Comparison of ENCODE assay signal across 8 mouse cellular contexts in the genomic region with DNA sequence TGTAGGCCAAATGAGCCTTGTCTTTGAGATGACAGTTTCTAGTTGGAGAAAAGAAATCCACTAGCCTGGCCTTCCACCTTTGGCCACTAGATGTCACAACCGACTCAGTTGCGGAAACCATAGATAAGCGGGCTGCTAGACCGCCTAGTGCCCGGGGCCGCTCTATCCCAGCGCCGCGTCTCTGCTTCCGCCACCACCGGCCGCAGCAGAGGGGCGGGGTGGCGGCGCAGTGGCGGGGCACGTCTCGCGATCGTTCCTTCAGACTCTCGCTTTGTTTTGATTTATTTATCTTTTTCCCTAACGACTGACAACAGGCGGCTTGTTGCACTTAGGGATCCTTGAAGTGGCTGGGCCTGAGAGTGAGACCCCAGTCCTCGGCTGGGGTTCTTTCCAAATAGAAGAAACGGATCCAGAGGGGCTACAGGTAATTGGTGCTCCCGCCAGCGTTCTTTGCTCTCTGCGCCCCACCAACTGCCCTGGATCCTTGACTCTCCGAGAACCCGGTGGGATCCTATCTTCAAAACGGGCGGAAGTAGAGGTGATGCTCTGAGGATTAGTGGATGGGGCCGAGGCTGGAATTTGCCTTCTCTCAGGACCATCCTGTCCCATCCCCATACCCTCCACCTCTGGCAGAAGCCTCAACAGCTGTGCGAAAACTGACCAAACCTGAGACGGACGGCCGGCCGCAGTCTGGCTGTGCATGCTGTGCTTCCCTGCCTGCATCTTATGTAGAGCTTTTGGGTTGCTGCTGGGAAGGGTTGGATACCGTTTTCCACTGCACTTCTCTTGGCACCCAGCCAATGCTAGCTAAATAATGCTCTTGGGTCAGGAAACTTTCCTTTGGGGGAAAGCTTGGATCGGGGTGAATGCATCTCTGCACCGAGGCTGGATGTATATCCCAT. TPM values are rescaled to one million over a fixed set of nuclear protein-coding genes. Genes with fewer than 3 reads are reported as not detected.
A peak's percentile ranks its signal among the peaks of the same experiment; 100 is the strongest.
DNase-seq lines count a peak whose midpoint lies in the region; ATAC-seq and TF ChIP-seq lines count a peak whose summit lies in the region.

No protein-coding gene starts in this region.

- WGBS in kidney, embryonic 14.5 days = under 1% methylated on average over 41 of the region's 41 CpGs
- WGBS in limb, embryonic 15.5 days = under 1% methylated on average over 41 of the region's 41 CpGs

- peak; percentile 96 for DNase-seq in A20 (ENCODE audit: low read depth, low spot score)
- peak; percentile 90 to 93 for DNase-seq in heart, adult 9 months (ENCODE audit: low spot score in 2 of 2)
- peak; percentile 83 to 87 for DNase-seq in monocyte, adult 2 months (ENCODE audit: low read depth in 1 of 2, low spot score in 2 of 2)
- DNase-seq in spleen, postnatal 36 days (ENCODE audit: low spot score in 2 of 2) = peak; percentile 92

- TF ChIP-seq POLR2A in bone marrow macrophage, adult 2 months (IDR thresholded peaks at IDR 0.05; ENCODE audit: borderline replicate concordance, low read depth, low read length) = no peak
- TF ChIP-seq POLR2A in embryonic fibroblast, embryonic 13.5 days (IDR thresholded peaks at IDR 0.05; ENCODE audit: low read depth, low read length) = peak; percentile 77

- peak overlapping the region; percentile 86 for H3K4me2 ChIP-seq in kidney, embryonic 14.5 days (replicated peaks; ENCODE audit: low read depth, low read length)
- peak overlapping the region; percentile 69 for H3K4me2 ChIP-seq in limb, embryonic 15.5 days

- H3K9ac ChIP-seq in kidney, embryonic 14.5 days (ENCODE audit: low read depth, low read length) = peak overlapping the region; percentile 87
- H3K9ac ChIP-seq in limb, embryonic 15.5 days = peak overlapping the region; percentile 84

- peaks cover 7% of the 10 kb centered on the region for H3K4me1 ChIP-seq in bone marrow macrophage, adult 2 months (ENCODE audit: control insufficient read depth, insufficient read depth, low read length)
- no peaks in the 10 kb centered on the region for H3K4me1 ChIP-seq in embryonic fibroblast, embryonic 13.5 days (ENCODE audit: control insufficient read depth, insufficient read depth, low read length)
- H3K4me1 ChIP-seq in kidney, embryonic 14.5 days (ENCODE audit: control insufficient read depth, insufficient read depth, low read length) = peaks cover 6% of the 10 kb centered on the region; the same call in 1 of the 2 replicates
- H3K4me1 ChIP-seq in limb, embryonic 15.5 days = peaks cover 9% of the 10 kb centered on the region; the same call in 1 of the 2 replicates

- no peaks in the 10 kb centered on the region for H3K27me3 ChIP-seq in kidney, embryonic 14.5 days (ENCODE audit: control insufficient read depth, insufficient read depth, low read length)
- no peaks in the 10 kb centered on the region for H3K27me3 ChIP-seq in limb, embryonic 15.5 days

- peak overlapping the region; percentile 87 for H3K4me3 ChIP-seq in bone marrow macrophage, adult 2 months (ENCODE audit: insufficient read depth, low read length)
- peak overlapping the region; percentile 86 for H3K4me3 ChIP-seq in embryonic fibroblast, embryonic 13.5 days (ENCODE audit: insufficient read depth, low read length)
- peak overlapping the region; percentile 83 for H3K4me3 ChIP-seq in kidney, embryonic 14.5 days (ENCODE audit: low read length)
- H3K4me3 ChIP-seq in limb, embryonic 15.5 days = peak overlapping the region; percentile 72

- no peaks in the 10 kb centered on the region for H3K9me3 ChIP-seq in kidney, embryonic 14.5 days (ENCODE audit: control insufficient read depth, low read length)
- no peaks in the 10 kb centered on the region for H3K9me3 ChIP-seq in limb, embryonic 15.5 days

- peak overlapping the region; percentile 58 for H3K27ac ChIP-seq in bone marrow macrophage, adult 2 months (ENCODE audit: insufficient read depth, low read depth, low read length)
- H3K27ac ChIP-seq in embryonic fibroblast, embryonic 13.5 days (ENCODE audit: insufficient read depth, low read length) = peak overlapping the region; percentile 63
- peak overlapping the region; percentile 86 for H3K27ac ChIP-seq in kidney, embryonic 14.5 days (ENCODE audit: low read depth, low read length)
- peak overlapping the region; percentile 93 for H3K27ac ChIP-seq in limb, embryonic 15.5 days

- no peak for TF ChIP-seq CTCF in bone marrow macrophage, adult 2 months (IDR thresholded peaks at IDR 0.05; ENCODE audit: low read depth, low read length)
- peak; percentile 16; the same call in 1 of the 2 replicates for TF ChIP-seq CTCF in embryonic fibroblast, embryonic 13.5 days (IDR thresholded peaks at IDR 0.05; ENCODE audit: borderline replicate concordance, insufficient read depth, low read length)

- peaks cover 12% of the 10 kb centered on the region; the same call in 1 of the 2 replicates for H3K36me3 ChIP-seq in kidney, embryonic 14.5 days (ENCODE audit: control insufficient read depth, insufficient read depth, low read length)
- peaks cover 17% of the 10 kb centered on the region for H3K36me3 ChIP-seq in limb, embryonic 15.5 days

- peak; percentile 99 for ATAC-seq in kidney, embryonic 14.5 days (ENCODE audit: low FRiP score, low TSS enrichment)
- ATAC-seq in limb, embryonic 15.5 days (ENCODE audit: insufficient number of reproducible peaks, low FRiP score, low TSS enrichment, low read depth) = peak; percentile 93

RNA-seq across cellular contexts. Expression of gene Ift46, which starts 5.3 kb away (rescaled TPM):
- 75.1 and 86.7 TPM in 2 replicates for polyA plus RNA-seq in bone marrow macrophage, adult 2 months (2012; ENCODE audit: insufficient read depth, insufficient read length, missing spikeins)
- 128 and 132 TPM in 2 replicates for polyA plus RNA-seq in embryonic fibroblast, embryonic 13.5 days (2011; ENCODE audit: insufficient read length, low read depth, missing spikeins)
- polyA plus RNA-seq in kidney, embryonic 14.5 days (2014; fragmentation: Nextera tagmentation; extraction: Ambion mirVana) = 122 and 131 TPM in 2 replicates
- 106 and 117 TPM in 2 replicates for polyA plus RNA-seq in limb, embryonic 15.5 days (2015; fragmentation: Nextera tagmentation; extraction: Ambion mirVana)

RNA-seq across cellular contexts. Expression of gene Arcn1, which starts 5.4 kb away (rescaled TPM):
- polyA plus RNA-seq in bone marrow macrophage, adult 2 months (2012; ENCODE audit: insufficient read depth, insufficient read length, missing spikeins) = 79.8 and 86.7 TPM in 2 replicates
- 255 and 260 TPM in 2 replicates for polyA plus RNA-seq in embryonic fibroblast, embryonic 13.5 days (2011; ENCODE audit: insufficient read length, low read depth, missing spikeins)
- 116 and 219 TPM in 2 replicates for polyA plus RNA-seq in kidney, embryonic 14.5 days (2014; fragmentation: Nextera tagmentation; extraction: Ambion mirVana)
- polyA plus RNA-seq in limb, embryonic 15.5 days (2015; fragmentation: Nextera tagmentation; extraction: Ambion mirVana) = 221 and 223 TPM in 2 replicates

RNA-seq across cellular contexts. Expression of gene Tmem25, which starts 26.1 kb away (rescaled TPM):
- 1.4 and 1.9 TPM in 2 replicates for polyA plus RNA-seq in bone marrow macrophage, adult 2 months (2012; ENCODE audit: insufficient read depth, insufficient read length, missing spikeins)
- polyA plus RNA-seq in embryonic fibroblast, embryonic 13.5 days (2011; ENCODE audit: insufficient read length, low read depth, missing spikeins) = 0.65 and 0.90 TPM in 2 replicates
- polyA plus RNA-seq in kidney, embryonic 14.5 days (2014; fragmentation: Nextera tagmentation; extraction: Ambion mirVana) = 8.1 and 10.8 TPM in 2 replicates
- polyA plus RNA-seq in limb, embryonic 15.5 days (2015; fragmentation: Nextera tagmentation; extraction: Ambion mirVana) = 2.3 and 2.6 TPM in 2 replicates

RNA-seq across cellular contexts. Expression of gene Ttc36, which starts 29.9 kb away (rescaled TPM):
- polyA plus RNA-seq in bone marrow macrophage, adult 2 months (2012; ENCODE audit: insufficient read depth, insufficient read length, missing spikeins) = not detected in 2 replicates
- polyA plus RNA-seq in embryonic fibroblast, embryonic 13.5 days (2011; ENCODE audit: insufficient read length, low read depth, missing spikeins) = 0.79 TPM in 1 of 2 replicates, not detected in the other
- 22.5 and 31.0 TPM in 2 replicates for polyA plus RNA-seq in kidney, embryonic 14.5 days (2014; fragmentation: Nextera tagmentation; extraction: Ambion mirVana)
- 0.56 and 0.65 TPM in 2 replicates for polyA plus RNA-seq in limb, embryonic 15.5 days (2015; fragmentation: Nextera tagmentation; extraction: Ambion mirVana)

RNA-seq across cellular contexts. Expression of gene Phldb1, which starts 38.0 kb away (rescaled TPM):
- polyA plus RNA-seq in bone marrow macrophage, adult 2 months (2012; ENCODE audit: insufficient read depth, insufficient read length, missing spikeins) = 4.3 and 4.4 TPM in 2 replicates
- 61.2 and 68.8 TPM in 2 replicates for polyA plus RNA-seq in embryonic fibroblast, embryonic 13.5 days (2011; ENCODE audit: insufficient read length, low read depth, missing spikeins)
- polyA plus RNA-seq in kidney, embryonic 14.5 days (2014; fragmentation: Nextera tagmentation; extraction: Ambion mirVana) = 24.9 and 28.7 TPM in 2 replicates
- 37.8 and 39.2 TPM in 2 replicates for polyA plus RNA-seq in limb, embryonic 15.5 days (2015; fragmentation: Nextera tagmentation; extraction: Ambion mirVana)

Comparison
In these comparisons a context has a peak if more than half of its experiments do, and no peak if none do; other contexts are left out.
1. Peak in every context shown above with its lines: DNase-seq, ATAC-seq, H3K4me3 ChIP-seq and H3K27ac ChIP-seq.